In the genomic region with DNA sequence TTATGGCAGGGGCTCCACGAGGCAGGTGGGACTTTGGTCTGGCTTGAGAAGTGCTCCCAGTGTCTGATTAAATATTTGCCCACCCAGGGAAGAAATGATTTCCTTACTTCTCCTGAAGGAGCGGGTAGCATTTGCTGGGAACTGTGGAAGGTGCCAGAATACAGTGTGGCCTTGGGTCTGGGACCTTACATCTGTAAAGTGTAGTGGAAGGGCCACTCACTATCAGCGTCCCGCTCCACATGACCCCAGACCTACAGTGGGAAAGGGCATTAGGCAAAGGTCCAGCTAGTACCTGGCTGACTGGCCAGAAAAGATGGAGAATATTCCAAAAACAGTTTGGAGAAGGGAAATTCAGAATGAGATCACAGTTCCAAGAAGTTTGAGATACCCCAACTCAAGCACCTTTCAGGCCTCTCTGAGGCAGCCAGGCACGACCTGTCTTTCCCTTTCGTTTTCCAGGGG, we compare ENCODE assay signal across 13 mouse cellular contexts. TPM values are rescaled to one million over a fixed set of nuclear protein-coding genes. Genes with fewer than 3 reads are reported as not detected.
DNase-seq lines count a peak whose midpoint lies in the region; ATAC-seq and TF ChIP-seq lines count a peak whose summit lies in the region.
"Had no signal": no experiment of that assay in that cellular context is flagged by ENCODE, and none has a peak within 500 bp of the region (broad histone marks: within the 10 kb centered on the region; RNA-seq: fewer than 3 reads in every experiment).

No protein-coding gene starts in this region.

- peak overlapping the region; percentile 21 for H3K4me2 ChIP-seq in heart, embryonic 15.5 days
- no peak overlapping the region for H3K4me2 ChIP-seq in midbrain, embryonic 14.5 days (ENCODE audit: low read length)
- no peak overlapping the region for H3K4me2 ChIP-seq in midbrain, embryonic 15.5 days
- peak overlapping the region; percentile 64 for H3K4me2 ChIP-seq in intestine, embryonic 16.5 days (ENCODE audit: low read depth, low read length)
- H3K4me2 ChIP-seq in stomach, postnatal 0 days (replicated peaks; ENCODE audit: low read depth), result peak overlapping the region; percentile 81
- H3K4me2 ChIP-seq: forebrain, embryonic 15.5 days had no signal

- no peaks in the 10 kb centered on the region for H3K9me3 ChIP-seq in heart, embryonic 15.5 days (replicated peaks)
- no peaks in the 10 kb centered on the region for H3K9me3 ChIP-seq in midbrain, embryonic 14.5 days (ENCODE audit: control insufficient read depth, low read length)
- no peaks in the 10 kb centered on the region for H3K9me3 ChIP-seq in midbrain, embryonic 15.5 days
- H3K9me3 ChIP-seq in intestine, embryonic 16.5 days (ENCODE audit: control insufficient read depth, low read length), result no peaks in the 10 kb centered on the region
- H3K9me3 ChIP-seq in stomach, postnatal 0 days (ENCODE audit: control insufficient read depth, low read length), result no peaks in the 10 kb centered on the region
- H3K9me3 ChIP-seq: forebrain, embryonic 15.5 days; midbrain, embryonic 10.5 days had no signal

- H3K4me3 ChIP-seq in heart, embryonic 15.5 days, result peak overlapping the region; percentile 3
- H3K4me3 ChIP-seq in midbrain, embryonic 14.5 days (replicated peaks; ENCODE audit: low read depth, low read length), result no peak overlapping the region
- H3K4me3 ChIP-seq in midbrain, embryonic 15.5 days, result no peak overlapping the region
- H3K4me3 ChIP-seq in intestine, embryonic 16.5 days (ENCODE audit: low read length), result peak overlapping the region; percentile 49
- H3K4me3 ChIP-seq in stomach, postnatal 0 days (ENCODE audit: low read depth, low read length), result peak overlapping the region; percentile 87
- H3K4me3 ChIP-seq: forebrain, embryonic 15.5 days had no signal

- H3K27ac ChIP-seq in heart, embryonic 15.5 days, result no peak overlapping the region
- H3K27ac ChIP-seq in midbrain, embryonic 14.5 days (replicated peaks; ENCODE audit: low read depth, low read length), result no peak overlapping the region
- no peak overlapping the region for H3K27ac ChIP-seq in midbrain, embryonic 15.5 days
- peak overlapping the region; percentile 20; the same call in 1 of the 2 replicates for H3K27ac ChIP-seq in intestine, embryonic 16.5 days (ENCODE audit: low read length)
- peak overlapping the region; percentile 89 for H3K27ac ChIP-seq in stomach, postnatal 0 days (replicated peaks)
- H3K27ac ChIP-seq: forebrain, embryonic 15.5 days; midbrain, embryonic 10.5 days had no signal

- no peak overlapping the region for H3K9ac ChIP-seq in heart, embryonic 15.5 days
- no peak overlapping the region for H3K9ac ChIP-seq in midbrain, embryonic 14.5 days (replicated peaks; ENCODE audit: low read length)
- no peak overlapping the region for H3K9ac ChIP-seq in midbrain, embryonic 15.5 days
- peak overlapping the region; percentile 70 for H3K9ac ChIP-seq in intestine, embryonic 16.5 days (ENCODE audit: low read depth, low read length)
- H3K9ac ChIP-seq in stomach, postnatal 0 days (ENCODE audit: low read length), result peak overlapping the region; percentile 98
- H3K9ac ChIP-seq: forebrain, embryonic 15.5 days had no signal

- DNase-seq in heart, adult 9 months (ENCODE audit: low spot score in 2 of 2), result no peak
- peak; percentile 34 for DNase-seq in midbrain, embryonic 14.5 days
- no peak for DNase-seq in stomach, postnatal 0 days (ENCODE audit: low spot score)
- no peak for DNase-seq in spleen, adult 12 weeks (ENCODE audit: low spot score)
- DNase-seq in ovary, postnatal 36 days (ENCODE audit: low spot score), result no peak
- DNase-seq: cerebellum, postnatal 14 days; left cerebral cortex, postnatal 4 days; right cerebral cortex, postnatal 4 days had no signal

- TF ChIP-seq CTCF in stomach, postnatal 0 days (IDR thresholded peaks at IDR 0.05; ENCODE audit: low read depth), result no peak

- H3K36me3 ChIP-seq in heart, embryonic 15.5 days, result no peaks in the 10 kb centered on the region
- H3K36me3 ChIP-seq in midbrain, embryonic 14.5 days (ENCODE audit: control insufficient read depth, insufficient read depth, low read length), result no peaks in the 10 kb centered on the region
- no peaks in the 10 kb centered on the region for H3K36me3 ChIP-seq in midbrain, embryonic 15.5 days (replicated peaks)
- peaks cover 3% of the 10 kb centered on the region; the same call in 1 of the 2 replicates for H3K36me3 ChIP-seq in intestine, embryonic 16.5 days (ENCODE audit: control insufficient read depth, insufficient read depth, low read length)
- peaks cover 11% of the 10 kb centered on the region for H3K36me3 ChIP-seq in stomach, postnatal 0 days (ENCODE audit: control insufficient read depth, insufficient read depth, low read length)
- H3K36me3 ChIP-seq: forebrain, embryonic 15.5 days; midbrain, embryonic 10.5 days had no signal

- no peak for TF ChIP-seq EP300 in stomach, postnatal 0 days (optimal IDR thresholded peaks at IDR 0.05)

- H3K27me3 ChIP-seq in heart, embryonic 15.5 days, result peaks cover 93% of the 10 kb centered on the region
- H3K27me3 ChIP-seq in midbrain, embryonic 14.5 days (ENCODE audit: control insufficient read depth, insufficient read depth, low read length), result peaks cover 91% of the 10 kb centered on the region
- H3K27me3 ChIP-seq in midbrain, embryonic 15.5 days (replicated peaks), result peaks cover 83% of the 10 kb centered on the region
- H3K27me3 ChIP-seq in intestine, embryonic 16.5 days (replicated peaks; ENCODE audit: control insufficient read depth, insufficient read depth, low read length), result peaks cover 58% of the 10 kb centered on the region
- no peaks in the 10 kb centered on the region for H3K27me3 ChIP-seq in stomach, postnatal 0 days (ENCODE audit: control insufficient read depth, insufficient read depth, low read length)

- WGBS in heart, embryonic 15.5 days, result 3% methylated on average over 6 of the region's 6 CpGs
- WGBS in midbrain, embryonic 14.5 days, result 1% methylated on average over 6 of the region's 6 CpGs
- WGBS in midbrain, embryonic 15.5 days, result 1% methylated on average over 6 of the region's 6 CpGs
- WGBS in intestine, embryonic 16.5 days, result 5% methylated on average over 6 of the region's 6 CpGs
- WGBS in stomach, postnatal 0 days, result 12% methylated on average over 6 of the region's 6 CpGs

- ATAC-seq in heart, embryonic 15.5 days (replicated peaks; ENCODE audit: insufficient number of reproducible peaks, insufficient read depth, low FRiP score, low read depth), result no peak
- no peak for ATAC-seq in midbrain, embryonic 14.5 days (ENCODE audit: low FRiP score, low TSS enrichment)
- no peak for ATAC-seq in midbrain, embryonic 15.5 days (replicated peaks)
- ATAC-seq in intestine, embryonic 16.5 days, result no peak; the same call in none of the 2 replicates
- ATAC-seq in stomach, postnatal 0 days (ENCODE audit: low FRiP score, low TSS enrichment), result no peak
- ATAC-seq: forebrain, embryonic 15.5 days had no signal

- H3K4me1 ChIP-seq in heart, embryonic 15.5 days (replicated peaks), result peaks cover 42% of the 10 kb centered on the region
- H3K4me1 ChIP-seq in midbrain, embryonic 14.5 days (ENCODE audit: control insufficient read depth, insufficient read depth, low read length), result 0 out of 2 replicates have a peak, but pooled peaks cover 2% of the 10 kb centered on the region
- H3K4me1 ChIP-seq in midbrain, embryonic 15.5 days, result peaks cover 23% of the 10 kb centered on the region
- 0 out of 2 replicates have a peak, but pooled peaks cover 8% of the 10 kb centered on the region for H3K4me1 ChIP-seq in intestine, embryonic 16.5 days (ENCODE audit: control insufficient read depth, insufficient read depth, low read length)
- peaks cover 6% of the 10 kb centered on the region; the same call in 1 of the 2 replicates for H3K4me1 ChIP-seq in stomach, postnatal 0 days (replicated peaks; ENCODE audit: control insufficient read depth, insufficient read depth)

RNA-seq across cellular contexts. Expression of gene Pitx1, which starts 8.3 kb away (rescaled TPM):
- 0.05 and 0.46 TPM in 2 replicates for polyA plus RNA-seq in heart, embryonic 15.5 days (2015; fragmentation: Nextera tagmentation; extraction: Ambion mirVana)
- polyA plus RNA-seq in midbrain, embryonic 14.5 days (2014; fragmentation: Nextera tagmentation; extraction: Ambion mirVana), result 3.2 and 3.3 TPM in 2 replicates
- polyA plus RNA-seq in midbrain, embryonic 15.5 days (2015; fragmentation: Nextera tagmentation; extraction: Ambion mirVana), result 2.9 and 3.7 TPM in 2 replicates
- polyA plus RNA-seq in intestine, embryonic 16.5 days (2015; fragmentation: Nextera tagmentation; extraction: Ambion mirVana), result 9.0 and 9.1 TPM in 2 replicates
- 193 and 214 TPM in 2 replicates for polyA plus RNA-seq in stomach, postnatal 0 days (2015; fragmentation: Nextera tagmentation; extraction: Ambion mirVana)
- polyA plus RNA-seq: forebrain, embryonic 15.5 days had no signal

RNA-seq across cellular contexts. Expression of gene Catsper3, which starts 43.3 kb away (rescaled TPM):
- polyA plus RNA-seq in heart, embryonic 15.5 days (2015; fragmentation: Nextera tagmentation; extraction: Ambion mirVana), result not detected in 2 replicates
- polyA plus RNA-seq in midbrain, embryonic 14.5 days (2014; fragmentation: Nextera tagmentation; extraction: Ambion mirVana), result not detected in 2 replicates
- 0.13 and 0.17 TPM in 2 replicates for polyA plus RNA-seq in midbrain, embryonic 15.5 days (2015; fragmentation: Nextera tagmentation; extraction: Ambion mirVana)
- 0.13 TPM in 1 of 2 replicates, not detected in the other for polyA plus RNA-seq in intestine, embryonic 16.5 days (2015; fragmentation: Nextera tagmentation; extraction: Ambion mirVana)
- polyA plus RNA-seq in stomach, postnatal 0 days (2015; fragmentation: Nextera tagmentation; extraction: Ambion mirVana), result 0.07 and 0.13 TPM in 2 replicates
- polyA plus RNA-seq: forebrain, embryonic 15.5 days; midbrain, embryonic 10.5 days had no signal

Comparison
In these comparisons a context has a peak if more than half of its experiments do, and no peak if none do; other contexts are left out.
1. H3K27ac ChIP-seq: peak in intestine, embryonic 16.5 days (single experiment) and stomach, postnatal 0 days (single experiment); none in heart, embryonic 15.5 days (single experiment), midbrain, embryonic 14.5 days (single experiment) and midbrain, embryonic 15.5 days (single experiment).
2. H3K4me2 ChIP-seq: peak in heart, embryonic 15.5 days (single experiment), intestine, embryonic 16.5 days (single experiment) and stomach, postnatal 0 days (single experiment); none in midbrain, embryonic 14.5 days (single experiment) and midbrain, embryonic 15.5 days (single experiment).
3. H3K4me3 ChIP-seq: peak in heart, embryonic 15.5 days (single experiment), intestine, embryonic 16.5 days (single experiment) and stomach, postnatal 0 days (single experiment); none in midbrain, embryonic 14.5 days (single experiment) and midbrain, embryonic 15.5 days (single experiment).
4. H3K9ac ChIP-seq: peak in intestine, embryonic 16.5 days (single experiment) and stomach, postnatal 0 days (single experiment); none in heart, embryonic 15.5 days (single experiment), midbrain, embryonic 14.5 days (single experiment) and midbrain, embryonic 15.5 days (single experiment).
5. RNA of gene Pitx1, which starts 8.3 kb away (polyA plus RNA-seq): 193 to 214 TPM in stomach, postnatal 0 days; 9.0 to 9.1 TPM in intestine, embryonic 16.5 days, 3.2 to 3.3 TPM in midbrain, embryonic 14.5 days, 2.9 to 3.7 TPM in midbrain, embryonic 15.5 days and 0.05 to 0.46 TPM in heart, embryonic 15.5 days; every median in the first group is over 10 times any median in the second.